Mouse (Mus musculus) right cerebral cortex, adult 2 months (tissue): ENCODE data around the gene Sp8.

Experiments
- DNase-seq, 2 experiments: peaks; one replicate each; pipeline ENCODE4 v3.0.0; 2021 to 2022; ENCODE audit warnings: low spot score in 2 of 2

The Sp8 gene

GRCm38 (mm10) chr12:118848496-118849202 lies 2.5 kb downstream of the Sp8 start:
- no peak for DNase-seq

GRCm38 (mm10) chr12:118849203-118849861 lies 3.2 kb downstream of the Sp8 start:
- no peak for DNase-seq

- no peak for DNase-seq
Observed at GRCm38 (mm10) chr12:118849996-118850395, 3.9 kb downstream of the Sp8 start.

GRCm38 (mm10) chr12:118850851-118851410 lies 4.8 kb downstream of the Sp8 start:
- DNase-seq = no peak

GRCm38 (mm10) chr12:118853331-118853730 lies 7.2 kb downstream of the Sp8 start:
- DNase-seq = no peak

- no peak for DNase-seq
Observed at GRCm38 (mm10) chr12:118854401-118854800, 8.3 kb downstream of the Sp8 start.

GRCm38 (mm10) chr12:118854831-118855453 lies 8.8 kb downstream of the Sp8 start:
- DNase-seq = peak; percentile 53 to 55

- DNase-seq = no peak
Observed at GRCm38 (mm10) chr12:118856151-118856550, 10.0 kb downstream of the Sp8 start.

- no peak for DNase-seq
Observed at GRCm38 (mm10) chr12:118872673-118873072, 26.5 kb downstream of the Sp8 start.

- no peak for DNase-seq
Observed at GRCm38 (mm10) chr12:118882790-118883189, 36.7 kb downstream of the Sp8 start.

- no peak for DNase-seq
Observed at GRCm38 (mm10) chr12:118887964-118888363, 41.8 kb downstream of the Sp8 start.
